10 mouse cellular contexts compared by ENCODE assay signal in the genomic region with DNA sequence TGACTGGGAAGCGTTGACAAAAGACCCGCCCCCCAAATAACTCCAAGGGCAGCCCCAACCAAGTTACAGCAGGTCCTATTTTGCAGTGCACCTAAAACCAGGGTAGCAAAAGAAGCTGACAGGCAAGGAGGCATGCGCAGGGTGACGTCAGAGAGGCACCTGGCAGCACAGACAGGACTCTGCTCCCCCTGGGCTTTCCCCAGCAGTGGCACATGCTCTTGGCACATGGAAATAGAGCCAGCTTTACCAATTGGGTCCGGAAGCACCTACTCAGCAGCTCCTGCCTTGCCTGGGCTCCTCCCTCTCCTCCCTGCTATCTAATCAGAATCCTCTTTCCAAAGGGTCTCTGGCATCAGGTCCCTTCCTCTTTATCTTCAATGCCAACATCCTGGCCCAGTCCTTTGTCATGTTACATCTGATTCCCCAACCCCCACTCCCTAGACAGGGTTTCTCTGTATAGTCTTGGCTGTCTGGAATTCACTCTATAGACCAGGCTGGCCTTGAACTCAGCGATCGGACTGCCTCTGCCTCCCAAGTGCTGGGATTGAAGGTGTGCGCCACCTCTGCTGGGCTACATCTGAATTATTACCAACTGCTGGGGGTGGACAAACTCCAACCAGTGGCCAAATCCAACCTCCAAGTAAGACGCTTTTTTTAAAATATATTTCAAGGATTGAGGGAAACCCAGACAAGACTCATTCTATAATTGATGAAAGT. TPM values are rescaled to one million over a fixed set of nuclear protein-coding genes. Genes with fewer than 3 reads are reported as not detected.
DNase-seq lines count a peak whose midpoint lies in the region; ATAC-seq and TF ChIP-seq lines count a peak whose summit lies in the region.
"Had no signal": no experiment of that assay in that cellular context is flagged by ENCODE, and none has a peak within 500 bp of the region (broad histone marks: within the 10 kb centered on the region; RNA-seq: fewer than 3 reads in every experiment).

No protein-coding gene starts in this region.

- H3K36me3 ChIP-seq in embryonic facial prominence, embryonic 13.5 days = peaks cover 7% of the 10 kb centered on the region; the same call in 1 of the 2 replicates
- H3K36me3 ChIP-seq in embryonic facial prominence, embryonic 10.5 days (replicated peaks) = peaks cover 16% of the 10 kb centered on the region
- H3K36me3 ChIP-seq in liver, adult 2 months (ENCODE audit: control insufficient read depth, insufficient read depth, low read length) = no peaks in the 10 kb centered on the region; the same call in 1 of the 2 replicates
- H3K36me3 ChIP-seq in liver, postnatal 0 days (replicated peaks; ENCODE audit: insufficient read depth, low read length) = peaks cover 5% of the 10 kb centered on the region; the same call in 1 of the 2 replicates
- no peaks in the 10 kb centered on the region; the same call in 1 of the 2 replicates for H3K36me3 ChIP-seq in forebrain, embryonic 14.5 days (ENCODE audit: control insufficient read depth, insufficient read depth, low read length)
- H3K36me3 ChIP-seq in midbrain, embryonic 16.5 days (ENCODE audit: control insufficient read depth, insufficient read depth, low read length) = no peaks in the 10 kb centered on the region; the same call in 1 of the 2 replicates

- no peak overlapping the region for H3K4me3 ChIP-seq in embryonic facial prominence, embryonic 13.5 days
- no peak overlapping the region for H3K4me3 ChIP-seq in embryonic facial prominence, embryonic 10.5 days
- H3K4me3 ChIP-seq in liver, adult 2 months (ENCODE audit: insufficient read depth, low read depth, low read length) = no peak overlapping the region
- H3K4me3 ChIP-seq in liver, postnatal 0 days (ENCODE audit: low read depth, low read length) = no peak overlapping the region
- H3K4me3 ChIP-seq in forebrain, embryonic 14.5 days (ENCODE audit: low read depth, low read length) = no peak overlapping the region
- H3K4me3 ChIP-seq in midbrain, embryonic 16.5 days (ENCODE audit: low read depth, low read length) = no peak overlapping the region
- no peak overlapping the region for H3K4me3 ChIP-seq in left cerebral cortex, adult 2 months

- DNase-seq in embryonic facial prominence, embryonic 10.5 days (ENCODE audit: low spot score) = no peak
- peak; percentile 90 for DNase-seq in liver, adult 2 months (ENCODE audit: extremely low read depth, low read depth, low spot score)
- no peak for DNase-seq in liver, postnatal 0 days
- peak; percentile 39 for DNase-seq in forebrain, embryonic 14.5 days (ENCODE audit: low spot score)
- no peak for DNase-seq in spleen, postnatal 4 days (ENCODE audit: low spot score in 2 of 2)
- no peak for DNase-seq in left cerebral cortex, adult 2 months (ENCODE audit: extremely low spot score in 1 of 2, low spot score in 2 of 2)
- DNase-seq: layer of hippocampus, postnatal 36 days; lung, postnatal 36 days had no signal

- TF ChIP-seq POLR2A in liver, adult 2 months (IDR thresholded peaks at IDR 0.05; ENCODE audit: extremely low read depth, insufficient read depth, low read length) = no peak

- WGBS in embryonic facial prominence, embryonic 13.5 days = 70% methylated on average over 9 of the region's 9 CpGs
- 84% methylated on average over 9 of the region's 9 CpGs for WGBS in embryonic facial prominence, embryonic 10.5 days
- 48% methylated on average over 9 of the region's 9 CpGs for WGBS in liver, adult 2 months
- 61% methylated on average over 9 of the region's 9 CpGs for WGBS in liver, postnatal 0 days (ENCODE audit: insufficient replicate concordance)
- WGBS in forebrain, embryonic 14.5 days = 65% methylated on average over 9 of the region's 9 CpGs
- WGBS in midbrain, embryonic 16.5 days = 75% methylated on average over 9 of the region's 9 CpGs

- 0 out of 2 replicates have a peak overlapping the region, but pooled peaks have one; percentile 4 for H3K27ac ChIP-seq in embryonic facial prominence, embryonic 13.5 days
- no peak overlapping the region for H3K27ac ChIP-seq in embryonic facial prominence, embryonic 10.5 days (replicated peaks)
- H3K27ac ChIP-seq in liver, adult 2 months (replicated peaks; ENCODE audit: insufficient read depth, low read depth, low read length) = peak overlapping the region; percentile 14; the same call in 1 of the 2 replicates
- no peak overlapping the region for H3K27ac ChIP-seq in liver, postnatal 0 days (ENCODE audit: low read depth)
- H3K27ac ChIP-seq in forebrain, embryonic 14.5 days (ENCODE audit: low read depth, low read length) = peak overlapping the region; percentile 22; the same call in 1 of the 2 replicates
- H3K27ac ChIP-seq in midbrain, embryonic 16.5 days (ENCODE audit: low read length) = peak overlapping the region; percentile 45
- H3K27ac ChIP-seq in left cerebral cortex, adult 2 months = no peak overlapping the region

- TF ChIP-seq EP300 in liver, postnatal 0 days (IDR thresholded peaks at IDR 0.05; ENCODE audit: low read depth) = no peak

- no peak for TF ChIP-seq CTCF in liver, adult 2 months (IDR thresholded peaks at IDR 0.05; ENCODE audit: low read depth, low read length)
- TF ChIP-seq CTCF in liver, postnatal 0 days (IDR thresholded peaks at IDR 0.05; ENCODE audit: low read depth) = no peak
- no peak for TF ChIP-seq CTCF in left cerebral cortex, adult 2 months (IDR thresholded peaks at IDR 0.05)

- peaks cover 20% of the 10 kb centered on the region for H3K4me1 ChIP-seq in embryonic facial prominence, embryonic 13.5 days
- peaks cover 11% of the 10 kb centered on the region for H3K4me1 ChIP-seq in embryonic facial prominence, embryonic 10.5 days
- H3K4me1 ChIP-seq in liver, adult 2 months (ENCODE audit: control insufficient read depth, insufficient read depth, low read length) = peaks cover 34% of the 10 kb centered on the region
- peaks cover 74% of the 10 kb centered on the region for H3K4me1 ChIP-seq in liver, postnatal 0 days (ENCODE audit: insufficient read depth)
- 0 out of 2 replicates have a peak, but pooled peaks cover 3% of the 10 kb centered on the region for H3K4me1 ChIP-seq in forebrain, embryonic 14.5 days (ENCODE audit: control insufficient read depth, insufficient read depth, low read length)
- H3K4me1 ChIP-seq in midbrain, embryonic 16.5 days (ENCODE audit: control insufficient read depth, insufficient read depth, low read length) = peaks cover 21% of the 10 kb centered on the region

- no peak overlapping the region for H3K4me2 ChIP-seq in embryonic facial prominence, embryonic 13.5 days
- no peak overlapping the region for H3K4me2 ChIP-seq in liver, postnatal 0 days (ENCODE audit: low read depth, low read length)
- H3K4me2 ChIP-seq in forebrain, embryonic 14.5 days (ENCODE audit: low read length) = no peak overlapping the region
- no peak overlapping the region for H3K4me2 ChIP-seq in midbrain, embryonic 16.5 days (ENCODE audit: low read length)

- intact Hi-C loops in left cerebral cortex, adult 2 months (cut with DNase I) = no loop called here

- no peaks in the 10 kb centered on the region for H3K9me3 ChIP-seq in embryonic facial prominence, embryonic 13.5 days
- no peaks in the 10 kb centered on the region for H3K9me3 ChIP-seq in embryonic facial prominence, embryonic 10.5 days
- no peaks in the 10 kb centered on the region for H3K9me3 ChIP-seq in liver, postnatal 0 days (ENCODE audit: low read length)
- H3K9me3 ChIP-seq in forebrain, embryonic 14.5 days (replicated peaks; ENCODE audit: control insufficient read depth, low read length) = no peaks in the 10 kb centered on the region
- H3K9me3 ChIP-seq in midbrain, embryonic 16.5 days (replicated peaks; ENCODE audit: control insufficient read depth, low read length, poor library complexity, severe bottlenecking) = no peaks in the 10 kb centered on the region

- H3K27me3 ChIP-seq in embryonic facial prominence, embryonic 13.5 days = no peaks in the 10 kb centered on the region
- H3K27me3 ChIP-seq in embryonic facial prominence, embryonic 10.5 days (replicated peaks; ENCODE audit: low read depth, poor library complexity, severe bottlenecking) = no peaks in the 10 kb centered on the region
- no peaks in the 10 kb centered on the region for H3K27me3 ChIP-seq in liver, adult 2 months (ENCODE audit: control insufficient read depth, insufficient read depth, low read length)
- H3K27me3 ChIP-seq in liver, postnatal 0 days (ENCODE audit: insufficient read depth, low read length) = no peaks in the 10 kb centered on the region
- no peaks in the 10 kb centered on the region for H3K27me3 ChIP-seq in forebrain, embryonic 14.5 days (replicated peaks; ENCODE audit: control insufficient read depth, insufficient read depth, low read length)
- H3K27me3 ChIP-seq in midbrain, embryonic 16.5 days (ENCODE audit: control insufficient read depth, insufficient read depth, low read depth, low read length) = no peaks in the 10 kb centered on the region

- ATAC-seq in embryonic facial prominence, embryonic 13.5 days (ENCODE audit: insufficient number of reproducible peaks, insufficient read depth, low FRiP score, low TSS enrichment, low read depth) = no peak
- no peak for ATAC-seq in liver, postnatal 0 days
- ATAC-seq in forebrain, embryonic 14.5 days = peak; percentile 54
- ATAC-seq in midbrain, embryonic 16.5 days = no peak

- peaks cover 55% of the 10 kb centered on the region for H3K79me2 ChIP-seq in liver, adult 2 months (ENCODE audit: control insufficient read depth, insufficient read depth, low read length)

- no peak overlapping the region for H3K9ac ChIP-seq in embryonic facial prominence, embryonic 13.5 days
- no peak overlapping the region for H3K9ac ChIP-seq in liver, adult 2 months (ENCODE audit: low read depth, low read length)
- H3K9ac ChIP-seq in liver, postnatal 0 days (replicated peaks) = no peak overlapping the region
- H3K9ac ChIP-seq in forebrain, embryonic 14.5 days (ENCODE audit: low read length) = no peak overlapping the region
- H3K9ac ChIP-seq in midbrain, embryonic 16.5 days (ENCODE audit: low read depth, low read length) = peak overlapping the region; percentile 34; the same call in 1 of the 2 replicates

RNA-seq across cellular contexts. Expression of gene Mical3, which starts 32.1 kb away (rescaled TPM):
- polyA plus RNA-seq in embryonic facial prominence, embryonic 13.5 days (2015; fragmentation: Nextera tagmentation; extraction: Ambion mirVana) = 12.3 and 12.7 TPM in 2 replicates
- 9.9 and 10.4 TPM in 2 replicates for polyA plus RNA-seq in embryonic facial prominence, embryonic 10.5 days (2016; fragmentation: Nextera tagmentation; extraction: Ambion mirVana)
- 5.8 and 9.0 TPM in 2 replicates for total RNA-seq in liver, adult 2 months (2014; rRNA removed)
- 7.9 and 8.8 TPM in 2 replicates for polyA plus RNA-seq in liver, adult 2 months (2012; rRNA removed)
- 4.0 and 4.5 TPM in 2 replicates for polyA plus RNA-seq in liver, postnatal 0 days (2015; fragmentation: Nextera tagmentation; extraction: Ambion mirVana)
- 19.4 and 34.0 TPM in 2 replicates for polyA plus RNA-seq in forebrain, embryonic 14.5 days (2014; fragmentation: Nextera tagmentation; extraction: Ambion mirVana)
- 37.0 and 43.2 TPM in 2 replicates for polyA plus RNA-seq in midbrain, embryonic 16.5 days (2015; fragmentation: Nextera tagmentation; extraction: Ambion mirVana)
- total RNA-seq in left cerebral cortex, adult 2 months (2021) = 100 to 1,000 TPM; 127 to 141 TPM

Comparison
In these comparisons a context has a peak if more than half of its experiments do, and no peak if none do; other contexts are left out.
1. H3K27ac ChIP-seq: peak in embryonic facial prominence, embryonic 13.5 days (single experiment), liver, adult 2 months (single experiment), forebrain, embryonic 14.5 days (single experiment) and midbrain, embryonic 16.5 days (single experiment); none in embryonic facial prominence, embryonic 10.5 days (single experiment), liver, postnatal 0 days (single experiment) and left cerebral cortex, adult 2 months (single experiment).
2. DNase-seq: peak in liver, adult 2 months (single experiment) and forebrain, embryonic 14.5 days (single experiment); none in embryonic facial prominence, embryonic 10.5 days (single experiment), liver, postnatal 0 days (single experiment), spleen, postnatal 4 days (0 of 2) and left cerebral cortex, adult 2 months (0 of 2).